Mouse (Mus musculus) liver, embryonic 14.5 days (tissue): ENCODE results near the gene Tlk1.

ENCODE experiments used
- CTCF ChIP-seq: IDR thresholded peaks from 2 replicates; pipeline ENCODE4 v1.5.1; 2016; ENCODE audit warnings: antibody characterized with exemption, low read depth, control low read depth
- EP300 ChIP-seq: IDR thresholded peaks from 2 replicates; pipeline ENCODE4 v1.6.1; 2016; ENCODE audit warnings: antibody characterized with exemption, low read depth

- TF ChIP-seq CTCF: no peak
- TF ChIP-seq EP300: no peak
Measured at GRCm38 (mm10) chr2:70736008-70736407, 89.5 kb downstream of the Tlk1 start.
